Mouse (Mus musculus) kidney, adult 2 months (tissue): ENCODE results near the gene Sorcs1.

ENCODE experiments used
- CTCF ChIP-seq: fragments of 200-500 bp; conservative IDR thresholded peaks from 2 replicates; pipeline ENCODE4 v1.5.1; 2011; ENCODE audit warnings: low read depth, mild to moderate bottlenecking, control low read depth, low read length, moderate library complexity, mixed read lengths; ENCODE audit not compliant: insufficient read depth, insufficient read length
- POLR2A ChIP-seq: fragments of 200-500 bp; IDR thresholded peaks from one replicate; pipeline ENCODE4 v1.6.1; 2011; ENCODE audit warnings: low read depth, low read length, control low read depth

- TF ChIP-seq POLR2A, result no peak
- TF ChIP-seq CTCF, result no peak
Observed at GRCm38 (mm10) chr19:50486345-50486744, 192.1 kb downstream of the Sorcs1 start.
